Mouse (Mus musculus): Measurements from ENCODE around the gene Eea1. TPM values are rescaled to one million over a fixed set of nuclear protein-coding genes. Genes with fewer than 3 reads are reported as not detected.

Eea1 gene
- polyA plus RNA-seq, 1 experiment: 22.8 TPM

GRCm38 (mm10) chr10:95991176-95991575 is 50.7 kb downstream of the Eea1 start:
- 83% methylated on average over 1 of the region's 1 CpGs for WGBS
- TF ChIP-seq POLR2A (IDR thresholded peaks at IDR 0.05; ENCODE audit: borderline replicate concordance, control insufficient read depth, low read depth, low read length) (no peak), CTCF (IDR thresholded peaks at IDR 0.05; ENCODE audit: control insufficient read depth, insufficient read depth, low read length) (no peak)
- Histone ChIP-seq H3K27ac (ENCODE audit: control insufficient read depth, insufficient read depth, low read depth, low read length, poor library complexity) (no peak overlapping the region), H3K4me3 (replicated peaks; ENCODE audit: control insufficient read depth, low read depth, low read length) (no peak overlapping the region), H3K4me1 (ENCODE audit: control insufficient read depth, insufficient read depth, low read length) (no peaks in the 10 kb centered on the region)

- Histone ChIP-seq H3K4me3 (replicated peaks; ENCODE audit: control insufficient read depth, low read depth, low read length) (no peak overlapping the region), H3K4me1 (ENCODE audit: control insufficient read depth, insufficient read depth, low read length) (no peaks in the 10 kb centered on the region), H3K27ac (ENCODE audit: control insufficient read depth, insufficient read depth, low read depth, low read length, poor library complexity) (no peak overlapping the region)
- TF ChIP-seq CTCF (IDR thresholded peaks at IDR 0.05; ENCODE audit: control insufficient read depth, insufficient read depth, low read length) (no peak), POLR2A (IDR thresholded peaks at IDR 0.05; ENCODE audit: borderline replicate concordance, control insufficient read depth, low read depth, low read length) (no peak)
- 52% methylated on average over 5 of the region's 5 CpGs for WGBS
These were observed 60.5 kb downstream of the Eea1 start for GRCm38 (mm10) chr10:96000904-96001303.

- Histone ChIP-seq H3K4me1 (ENCODE audit: control insufficient read depth, insufficient read depth, low read length) (no peaks in the 10 kb centered on the region), H3K4me3 (replicated peaks; ENCODE audit: control insufficient read depth, low read depth, low read length) (no peak overlapping the region), H3K27ac (ENCODE audit: control insufficient read depth, insufficient read depth, low read depth, low read length, poor library complexity) (no peak overlapping the region)
- TF ChIP-seq CTCF (IDR thresholded peaks at IDR 0.05; ENCODE audit: control insufficient read depth, insufficient read depth, low read length) (no peak), POLR2A (IDR thresholded peaks at IDR 0.05; ENCODE audit: borderline replicate concordance, control insufficient read depth, low read depth, low read length) (no peak)
These were observed 75.3 kb downstream of the Eea1 start for GRCm38 (mm10) chr10:96015738-96016137.

GRCm38 (mm10) chr10:96017418-96017817 is 77.0 kb downstream of the Eea1 start:
- TF ChIP-seq CTCF (IDR thresholded peaks at IDR 0.05; ENCODE audit: control insufficient read depth, insufficient read depth, low read length): no peak
- no peak for TF ChIP-seq POLR2A (IDR thresholded peaks at IDR 0.05; ENCODE audit: borderline replicate concordance, control insufficient read depth, low read depth, low read length)
- no peaks in the 10 kb centered on the region for H3K4me1 ChIP-seq (ENCODE audit: control insufficient read depth, insufficient read depth, low read length)
- H3K27ac ChIP-seq (ENCODE audit: control insufficient read depth, insufficient read depth, low read depth, low read length, poor library complexity): no peak overlapping the region
- 84% methylated on average over 2 of the region's 2 CpGs for WGBS
- no peak overlapping the region for H3K4me3 ChIP-seq (replicated peaks; ENCODE audit: control insufficient read depth, low read depth, low read length)

GRCm38 (mm10) chr10:96033356-96033984 is 93.0 kb downstream of the Eea1 start:
- WGBS: 73% methylated on average over 10 of the region's 10 CpGs
- no peak overlapping the region for H3K4me3 ChIP-seq (replicated peaks; ENCODE audit: control insufficient read depth, low read depth, low read length)
- peak; percentile 48; the same call in 1 of the 2 replicates for TF ChIP-seq CTCF (IDR thresholded peaks at IDR 0.05; ENCODE audit: control insufficient read depth, insufficient read depth, low read length)
- no peak for TF ChIP-seq POLR2A (IDR thresholded peaks at IDR 0.05; ENCODE audit: borderline replicate concordance, control insufficient read depth, low read depth, low read length)
- H3K27ac ChIP-seq (ENCODE audit: control insufficient read depth, insufficient read depth, low read depth, low read length, poor library complexity): no peak overlapping the region
- no peaks in the 10 kb centered on the region for H3K4me1 ChIP-seq (ENCODE audit: control insufficient read depth, insufficient read depth, low read length)

- TF ChIP-seq POLR2A (IDR thresholded peaks at IDR 0.05; ENCODE audit: borderline replicate concordance, control insufficient read depth, low read depth, low read length) (no peak), CTCF (IDR thresholded peaks at IDR 0.05; ENCODE audit: control insufficient read depth, insufficient read depth, low read length) (no peak)
- no peak overlapping the region for H3K27ac ChIP-seq (ENCODE audit: control insufficient read depth, insufficient read depth, low read depth, low read length, poor library complexity)
- WGBS: 74% methylated on average over 3 of the region's 3 CpGs
- no peak overlapping the region for H3K4me3 ChIP-seq (replicated peaks; ENCODE audit: control insufficient read depth, low read depth, low read length)
- no peaks in the 10 kb centered on the region for H3K4me1 ChIP-seq (ENCODE audit: control insufficient read depth, insufficient read depth, low read length)
These were observed 93.7 kb downstream of the Eea1 start for GRCm38 (mm10) chr10:96034106-96034505.

GRCm38 (mm10) chr10:96035951-96036350 is 95.5 kb downstream of the Eea1 start:
- TF ChIP-seq POLR2A (IDR thresholded peaks at IDR 0.05; ENCODE audit: borderline replicate concordance, control insufficient read depth, low read depth, low read length) (no peak), CTCF (IDR thresholded peaks at IDR 0.05; ENCODE audit: control insufficient read depth, insufficient read depth, low read length) (no peak)
- Histone ChIP-seq H3K27ac (ENCODE audit: control insufficient read depth, insufficient read depth, low read depth, low read length, poor library complexity) (no peak overlapping the region), H3K4me1 (ENCODE audit: control insufficient read depth, insufficient read depth, low read length) (no peaks in the 10 kb centered on the region), H3K4me3 (replicated peaks; ENCODE audit: control insufficient read depth, low read depth, low read length) (no peak overlapping the region)

- Histone ChIP-seq H3K4me3 (replicated peaks; ENCODE audit: control insufficient read depth, low read depth, low read length) (no peak overlapping the region), H3K4me1 (ENCODE audit: control insufficient read depth, insufficient read depth, low read length) (no peaks in the 10 kb centered on the region), H3K27ac (ENCODE audit: control insufficient read depth, insufficient read depth, low read depth, low read length, poor library complexity) (no peak overlapping the region)
- WGBS: 83% methylated on average over 2 of the region's 2 CpGs
- TF ChIP-seq CTCF (IDR thresholded peaks at IDR 0.05; ENCODE audit: control insufficient read depth, insufficient read depth, low read length) (no peak), POLR2A (IDR thresholded peaks at IDR 0.05; ENCODE audit: borderline replicate concordance, control insufficient read depth, low read depth, low read length) (no peak)
These were observed 103.8 kb downstream of the Eea1 start for GRCm38 (mm10) chr10:96044216-96044615.

All from bone marrow, adult 2 months (tissue).